Mouse (Mus musculus): ENCODE results near the gene Wdr18.

GRCm38 (mm10) chr10:79968181-79968580, 8.2 kb downstream of the Wdr18 start:
- TF ChIP-seq CTCF (IDR thresholded peaks at IDR 0.05; ENCODE audit: low read depth) (no peak), EP300 (IDR thresholded peaks at IDR 0.05; ENCODE audit: low read depth) (no peak)

Data from liver, embryonic 14.5 days (tissue).